Mouse (Mus musculus): Measurements from ENCODE around the gene Ankrd11.

The Ankrd11 gene

DNA sequence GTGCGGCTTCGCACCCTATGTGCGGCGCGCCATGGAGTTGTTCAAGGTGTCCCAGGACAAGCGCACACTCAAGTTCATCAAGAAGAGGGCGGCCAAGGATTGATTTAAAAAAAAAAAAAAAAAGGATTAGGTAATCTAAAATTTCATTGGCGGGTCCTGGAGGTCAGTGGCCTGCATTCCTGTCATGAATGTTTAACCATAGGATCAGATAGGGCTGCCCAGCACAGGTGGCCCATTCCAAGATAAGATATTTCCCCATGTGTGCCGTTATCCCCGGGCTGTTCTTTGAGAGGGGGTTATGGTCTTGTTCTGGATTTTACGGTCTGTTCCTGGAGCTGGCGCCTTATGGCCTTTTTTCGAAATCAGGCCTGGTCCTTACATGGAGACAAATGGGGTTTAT lies 205.4 kb downstream of the Ankrd11 start:
- Histone ChIP-seq H3K9me3 (ENCODE audit: low read length) (no peaks in the 10 kb centered on the region), H3K36me3 (ENCODE audit: insufficient read depth, low read length) (no peaks in the 10 kb centered on the region), H3K27me3 (ENCODE audit: insufficient read depth, low read length) (peaks cover 2% of the 10 kb centered on the region; the same call in 1 of the 2 replicates), H3K4me3 (replicated peaks; ENCODE audit: low read length) (peak overlapping the region; percentile 10; the same call in 1 of the 2 replicates), H3K4me1 (replicated peaks; ENCODE audit: low read depth, low read length) (peaks cover 28% of the 10 kb centered on the region)
- TF ChIP-seq POU5F1 (IDR thresholded peaks at IDR 0.05; ENCODE audit: borderline replicate concordance, low read length) = no peak

- TF ChIP-seq CTCF (conservative IDR thresholded peaks at IDR 0.05; ENCODE audit: low read length) (no peak), POU5F1 (IDR thresholded peaks at IDR 0.05; ENCODE audit: borderline replicate concordance, low read length) (no peak), NANOG (IDR thresholded peaks at IDR 0.05; ENCODE audit: borderline replicate concordance, low read length) (no peak)
- H3K27me3 ChIP-seq (ENCODE audit: insufficient read depth, low read length) = peaks cover 2% of the 10 kb centered on the region; the same call in 1 of the 2 replicates
- 0 out of 2 replicates have a peak overlapping the region, but pooled peaks have one; percentile 10 for H3K4me3 ChIP-seq (replicated peaks; ENCODE audit: low read length)
- H3K9me3 ChIP-seq (ENCODE audit: low read length) = no peaks in the 10 kb centered on the region
- H3K36me3 ChIP-seq (ENCODE audit: insufficient read depth, low read length) = no peaks in the 10 kb centered on the region
- H3K4me1 ChIP-seq (replicated peaks; ENCODE audit: low read depth, low read length) = peaks cover 28% of the 10 kb centered on the region
Observed at GRCm38 (mm10) chr8:122836199-122836598, 205.9 kb downstream of the Ankrd11 start.

DNA sequence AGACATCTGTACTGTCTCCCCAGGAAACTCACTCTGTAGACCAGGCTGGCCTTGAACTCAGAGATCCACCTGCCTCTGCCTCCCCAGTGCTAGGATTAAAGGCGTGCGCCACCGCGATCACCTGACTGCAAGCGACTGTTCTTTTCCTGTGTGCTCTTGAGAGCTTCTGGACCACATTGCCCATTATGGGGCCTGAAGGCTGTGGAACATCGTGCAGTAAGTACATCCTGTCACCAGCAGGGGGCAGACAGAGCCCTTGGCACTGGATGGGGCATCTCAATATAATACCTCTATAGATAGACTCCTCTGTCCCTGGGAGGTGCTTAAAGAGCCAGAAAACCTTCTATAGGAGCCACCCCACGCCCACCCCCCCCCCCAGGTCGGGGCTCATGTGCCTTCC lies 207.1 kb downstream of the Ankrd11 start:
- peaks cover 28% of the 10 kb centered on the region for H3K4me1 ChIP-seq (replicated peaks; ENCODE audit: low read depth, low read length)
- H3K9me3 ChIP-seq (ENCODE audit: low read length) = no peaks in the 10 kb centered on the region
- H3K4me3 ChIP-seq (replicated peaks; ENCODE audit: low read length) = no peak overlapping the region
- H3K36me3 ChIP-seq (ENCODE audit: insufficient read depth, low read length) = no peaks in the 10 kb centered on the region
- H3K27me3 ChIP-seq (ENCODE audit: insufficient read depth, low read length) = peaks cover under 1% of the 10 kb centered on the region; the same call in 1 of the 2 replicates
- TF ChIP-seq CTCF (conservative IDR thresholded peaks at IDR 0.05; ENCODE audit: low read length) (peak; percentile 72), POU5F1 (IDR thresholded peaks at IDR 0.05; ENCODE audit: borderline replicate concordance, low read length) (no peak)

- Histone ChIP-seq H3K4me3 (replicated peaks; ENCODE audit: low read length) (no peak overlapping the region), H3K9me3 (ENCODE audit: low read length) (no peaks in the 10 kb centered on the region), H3K27me3 (ENCODE audit: insufficient read depth, low read length) (no peaks in the 10 kb centered on the region; the same call in 1 of the 2 replicates), H3K4me1 (replicated peaks; ENCODE audit: low read depth, low read length) (peaks cover 28% of the 10 kb centered on the region), H3K36me3 (ENCODE audit: insufficient read depth, low read length) (no peaks in the 10 kb centered on the region)
- TF ChIP-seq NANOG (IDR thresholded peaks at IDR 0.05; ENCODE audit: borderline replicate concordance, low read length) (no peak), POU5F1 (IDR thresholded peaks at IDR 0.05; ENCODE audit: borderline replicate concordance, low read length) (no peak), CTCF (conservative IDR thresholded peaks at IDR 0.05; ENCODE audit: low read length) (no peak)
Observed at GRCm38 (mm10) chr8:122834416-122834815, 207.7 kb downstream of the Ankrd11 start.

Data from E14TG2a.4 (cell line).